Mouse (Mus musculus) C2C12 (cell line): ENCODE data around the gene Fam53b.

Source experiments
- CTCF ChIP-seq: IDR thresholded peaks from one replicate; pipeline ENCODE4 v1.5.1; 2011; ENCODE audit not compliant: control insufficient read depth, insufficient read depth, insufficient read length
- MAX ChIP-seq: IDR thresholded peaks from one replicate; pipeline ENCODE4 v1.6.1; 2011; ENCODE audit warnings: mild to moderate bottlenecking, control low read depth
- MYOG ChIP-seq: IDR thresholded peaks from one replicate; pipeline ENCODE4 v1.6.1; 2011; ENCODE audit not compliant: control insufficient read depth, insufficient read length; ENCODE audit errors: extremely low read depth
- USF1 ChIP-seq: IDR thresholded peaks from one replicate; pipeline ENCODE4 v1.6.1; 2011; ENCODE audit warnings: low read depth, mild to moderate bottlenecking, control low read depth, moderate library complexity

DNA sequence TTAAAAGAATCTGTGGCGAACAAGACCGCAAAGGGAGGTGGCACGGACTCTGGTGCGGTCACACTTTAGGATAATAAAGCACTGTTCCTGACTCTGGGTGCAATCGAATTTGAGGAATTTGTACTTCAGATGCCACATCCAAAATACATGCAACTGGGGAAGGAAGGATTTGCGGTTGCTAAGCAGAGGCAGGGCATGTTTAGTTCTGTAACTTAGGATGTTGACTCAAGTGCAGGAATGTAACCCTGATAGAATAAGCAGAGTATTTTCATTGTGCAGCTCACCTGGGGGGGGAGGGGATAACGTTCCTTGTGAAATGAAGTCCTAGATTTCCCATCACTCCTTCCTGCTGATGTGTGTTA, 384 bp upstream of the Fam53b start:
- no peak for TF ChIP-seq MYOG
- no peak for TF ChIP-seq CTCF
- no peak for TF ChIP-seq MAX
- no peak for TF ChIP-seq USF1
